Mouse (Mus musculus) left cerebral cortex, postnatal 25 days (tissue): ENCODE data around the gene Nosip. TPM values are rescaled to one million over a fixed set of nuclear protein-coding genes. Genes with fewer than 3 reads are reported as not detected.
"Not testable (repeated sequence)": the region's sequence is repeated elsewhere in the genome, so short reads cannot be mapped to it uniquely, and the experiment has no call there.

ENCODE experiments used
- DNase-seq, 2 experiments: peaks; one replicate each; pipeline ENCODE4 v3.0.0; 2022; ENCODE audit warnings: low spot score in 2 of 2, mixed read lengths in 1 of 2
- intact Hi-C: fragments of 180-260 bp; cut with DNase I; formaldehyde crosslinking; loops from one replicate; pipeline ENCODE4 v1.15.1; 2025
- total RNA-seq, 2 experiments: library from RNA; stranded (reverse); gene quantifications; 2 replicates each; pipeline ENCODE4 v1.2.3; 2021

Nosip gene
- total RNA-seq, 2 experiments from 2014 or later, result 48.5 to 53.0 TPM

DNA sequence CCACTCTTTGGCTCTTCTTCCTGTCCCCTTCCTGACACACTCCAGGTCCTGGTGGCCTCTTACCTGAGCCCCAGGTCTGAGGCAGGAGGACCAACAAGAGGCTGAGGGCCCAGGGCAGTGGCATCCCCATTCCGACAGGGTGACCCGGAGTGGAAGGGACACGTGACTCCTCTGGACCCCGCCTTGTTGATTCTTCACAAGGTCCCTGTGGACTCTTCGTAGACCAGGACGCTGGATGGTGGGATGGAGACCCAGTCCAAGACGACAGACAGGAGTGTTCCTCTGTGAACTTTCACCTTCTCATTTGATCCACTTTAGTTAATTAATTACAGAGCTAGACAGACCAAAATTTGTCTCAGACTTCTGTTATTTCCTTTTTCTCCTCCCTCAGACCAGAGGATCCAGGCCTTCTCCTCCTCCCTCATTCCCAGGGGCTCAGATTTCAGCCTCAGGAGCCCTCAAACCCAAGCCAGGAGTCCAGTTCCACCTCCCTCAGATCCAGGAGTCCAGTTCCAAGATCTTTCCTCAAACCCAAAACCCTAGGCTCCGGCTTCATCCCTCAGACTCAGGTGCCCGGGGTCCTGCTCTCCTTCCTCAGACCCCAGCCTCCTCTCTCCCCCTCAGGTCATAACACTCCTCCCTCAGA is 40.8 kb downstream of the Nosip start:
- no peak for DNase-seq
- intact Hi-C loops, result no loop called here

DNA sequence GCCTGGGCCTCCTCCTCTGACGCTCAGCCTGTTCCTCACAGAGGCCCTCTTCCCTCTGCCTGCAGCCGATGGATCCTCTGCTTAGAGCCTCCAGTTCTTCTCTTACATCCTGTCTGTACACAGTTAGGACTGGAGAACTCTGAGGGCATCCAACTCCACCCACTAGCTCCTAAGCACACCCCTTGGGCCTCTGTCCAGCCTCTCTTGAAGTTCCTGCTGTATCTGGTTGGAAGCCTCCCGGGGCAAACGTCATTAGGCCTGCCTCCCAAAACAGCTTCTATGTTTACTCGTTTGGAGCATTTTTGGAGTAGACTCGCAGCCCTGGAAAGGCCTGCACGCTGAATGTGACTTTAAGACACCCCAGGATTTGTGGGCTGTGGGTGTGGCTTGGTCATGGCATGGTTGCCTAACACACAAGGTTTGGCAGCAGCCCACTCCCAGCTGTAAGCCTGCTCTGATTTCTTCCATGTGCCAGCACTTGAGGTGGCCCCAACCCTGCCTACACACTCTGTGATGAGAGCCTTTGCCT is 41.5 kb downstream of the Nosip start, which contains the start of gene Fcgrt:
TSS of gene Fcgrt (minus strand) at position 200 of the 529 bp plus-strand sequence.
- intact Hi-C loops, result no loop called here
- DNase-seq, result peak; percentile 41 to 59

DNA sequence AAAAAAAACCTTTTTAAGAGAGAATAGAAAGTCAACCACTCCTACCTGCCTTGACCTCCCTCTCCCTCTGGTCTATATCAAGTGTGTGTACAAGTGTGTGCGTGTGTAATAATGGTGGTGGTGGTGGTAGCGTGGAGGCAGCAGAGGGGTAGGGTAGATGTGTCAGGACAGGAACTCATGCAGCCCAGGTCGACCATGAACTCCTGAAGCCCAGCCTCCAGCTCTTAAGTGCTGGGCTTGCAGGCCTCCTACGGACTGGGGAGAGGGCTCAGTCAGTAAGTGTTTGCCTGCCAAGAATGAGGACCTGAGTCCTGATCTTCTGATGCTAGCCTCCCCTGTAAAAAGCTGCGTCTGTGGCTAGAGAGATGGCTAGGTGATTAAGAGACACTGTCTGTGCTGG is 42.7 kb downstream of the Nosip start:
- intact Hi-C loops, result no loop called here
- no peak for DNase-seq

DNA sequence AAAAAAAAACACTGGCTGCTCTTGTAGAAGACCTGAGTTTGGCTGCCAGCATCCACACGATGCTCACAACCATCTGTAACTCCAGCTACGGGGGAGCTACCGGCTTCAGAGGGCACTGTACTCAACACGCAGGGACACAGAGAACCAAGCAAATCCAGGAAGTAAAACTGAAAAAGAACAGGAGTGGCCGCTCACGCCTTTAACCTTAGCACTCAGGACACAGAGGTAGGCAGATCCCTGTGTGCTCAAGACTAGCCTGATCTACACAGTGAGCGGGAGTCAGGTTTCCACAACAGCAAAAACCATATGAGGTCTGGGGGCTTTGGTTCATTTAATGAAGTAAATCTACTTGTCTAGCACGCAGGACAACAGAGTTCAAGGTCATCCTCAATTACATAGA is 43.3 kb downstream of the Nosip start:
- DNase-seq, result no peak
- intact Hi-C loops, result no loop called here

DNA sequence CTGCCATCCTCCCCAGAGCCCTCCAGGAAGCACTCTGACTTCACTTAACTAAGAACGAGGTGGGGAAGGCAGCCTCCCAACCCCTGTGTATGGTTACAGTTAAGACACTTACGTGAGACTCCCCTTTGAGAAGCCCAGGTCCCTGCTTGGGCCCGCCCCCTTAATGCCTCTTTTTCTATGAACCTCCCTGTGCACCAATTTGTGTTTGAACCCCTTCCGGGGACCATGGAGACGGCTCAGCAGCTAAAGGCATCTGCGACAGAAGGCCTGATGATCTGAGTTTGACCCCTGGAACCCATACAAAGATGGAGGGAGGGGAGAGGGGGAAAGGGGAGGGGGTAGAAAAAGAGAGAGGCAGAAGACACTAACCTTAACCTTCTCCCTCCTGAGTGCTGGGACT is 44.2 kb downstream of the Nosip start:
- intact Hi-C loops, result no loop called here
- no peak for DNase-seq

DNA sequence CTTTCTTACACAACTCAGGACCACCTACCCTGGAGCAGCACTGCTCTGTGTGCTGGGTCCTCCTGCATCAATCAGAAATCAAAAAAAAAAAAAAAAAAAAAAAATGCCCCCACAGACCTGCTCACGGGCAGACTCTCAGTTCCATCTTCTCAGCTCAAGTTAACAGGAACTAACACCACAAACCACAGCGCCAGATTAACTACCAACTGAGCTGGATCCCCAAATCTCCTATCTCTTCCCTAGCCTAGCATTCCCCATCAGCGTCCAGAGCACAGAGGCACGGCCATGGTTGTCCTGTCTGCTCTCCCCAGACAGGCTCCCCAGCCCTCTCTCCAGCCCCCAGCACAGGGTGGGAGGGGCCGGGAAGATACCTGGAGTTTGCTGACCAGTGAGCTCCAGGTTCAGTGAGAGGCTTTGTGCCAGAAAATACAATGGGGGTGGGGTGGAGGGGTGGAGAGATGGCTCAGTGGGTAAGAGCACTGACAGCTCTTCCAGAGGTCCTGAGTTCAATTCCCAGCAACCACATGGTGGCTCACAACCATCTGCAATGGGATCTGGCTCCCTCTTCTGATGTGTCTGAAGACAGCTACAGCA is 44.9 kb downstream of the Nosip start:
- DNase-seq, result no peak
- intact Hi-C loops, result no loop called here

DNA sequence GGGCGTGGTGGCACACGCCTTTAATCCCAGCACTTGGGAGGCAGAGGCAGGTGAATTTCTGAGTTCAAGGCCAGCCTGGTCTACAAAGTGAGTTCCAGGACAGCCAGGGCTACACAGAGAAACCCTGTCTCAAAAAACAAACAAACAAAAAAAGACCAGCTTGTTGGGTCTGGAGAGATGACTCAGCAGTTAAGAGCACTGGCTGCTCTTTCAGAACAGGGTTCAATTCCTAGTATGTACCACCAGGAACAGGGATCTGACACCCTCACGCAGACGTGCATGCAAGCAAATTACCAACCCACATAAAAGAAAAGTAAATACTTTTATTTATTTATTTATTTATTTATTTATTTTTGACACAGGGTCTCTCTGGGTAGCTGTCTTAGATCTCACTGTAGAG is 47.9 kb downstream of the Nosip start:
- DNase-seq, result not testable (repeated sequence)

DNA sequence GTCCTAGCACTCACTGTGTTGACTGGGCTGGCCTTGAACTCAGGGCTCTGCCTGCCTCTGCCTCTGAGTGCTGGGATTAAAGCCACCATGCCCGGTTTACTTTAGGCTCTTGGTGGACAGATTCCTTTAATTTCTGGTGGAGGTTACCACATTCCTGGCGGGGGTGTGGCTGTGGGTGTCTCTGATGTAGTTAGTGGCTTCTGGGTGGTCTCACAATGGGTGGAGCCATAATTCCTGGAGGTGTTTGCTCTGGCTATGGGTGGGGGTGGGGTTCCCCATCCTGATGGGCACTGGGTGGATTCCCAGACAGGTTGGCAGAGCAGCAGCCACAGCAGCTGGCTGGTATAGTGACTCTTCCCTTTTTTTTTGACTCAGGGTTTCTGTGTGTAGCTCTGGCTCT is 49.7 kb downstream of the Nosip start:
- intact Hi-C loops, result no loop called here
- no peak for DNase-seq

More for the DNA sequence above, 47.9 kb downstream of the Nosip start:
- intact Hi-C loops, result not testable (repeated sequence)

DNA sequence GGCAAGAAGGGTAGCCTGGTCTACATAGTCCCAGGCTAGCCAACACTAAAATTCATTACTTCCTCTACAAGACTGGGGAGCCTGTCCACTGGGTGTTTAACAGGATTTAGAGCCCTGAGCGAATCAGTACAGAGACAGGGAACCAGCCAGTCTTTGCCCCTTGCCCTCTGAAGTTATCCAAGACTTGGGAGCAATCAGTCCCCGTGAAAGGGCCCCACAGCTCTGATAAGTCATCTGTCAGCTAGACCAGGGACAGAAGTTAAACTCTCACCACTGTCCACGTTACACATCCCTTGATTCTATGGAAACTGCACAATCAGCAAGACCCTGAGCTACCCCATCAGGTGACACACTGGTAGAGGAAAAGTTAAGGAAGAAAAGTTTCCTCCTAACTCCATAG is 50.3 kb downstream of the Nosip start:
- intact Hi-C loops, result no loop called here
- DNase-seq, result no peak

DNA sequence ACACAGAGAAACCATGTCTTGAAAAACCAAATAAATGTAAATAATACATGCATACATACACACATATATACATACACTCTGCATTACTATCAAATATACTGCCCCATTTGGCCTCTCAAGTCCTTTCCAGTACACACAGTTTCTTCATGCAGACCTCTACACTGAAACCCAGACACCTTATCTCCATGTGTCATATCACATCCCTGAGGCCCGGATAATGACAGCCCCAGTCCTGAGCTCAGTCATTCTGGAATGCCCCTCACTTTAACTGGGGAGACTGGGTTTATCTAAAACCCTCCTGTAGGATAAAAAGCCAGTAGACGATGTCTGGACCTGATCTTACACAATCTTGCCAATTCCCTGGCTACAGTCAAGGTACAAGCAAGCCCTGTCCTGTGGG is 51.2 kb downstream of the Nosip start:
- intact Hi-C loops, result no loop called here
- no peak for DNase-seq

DNA sequence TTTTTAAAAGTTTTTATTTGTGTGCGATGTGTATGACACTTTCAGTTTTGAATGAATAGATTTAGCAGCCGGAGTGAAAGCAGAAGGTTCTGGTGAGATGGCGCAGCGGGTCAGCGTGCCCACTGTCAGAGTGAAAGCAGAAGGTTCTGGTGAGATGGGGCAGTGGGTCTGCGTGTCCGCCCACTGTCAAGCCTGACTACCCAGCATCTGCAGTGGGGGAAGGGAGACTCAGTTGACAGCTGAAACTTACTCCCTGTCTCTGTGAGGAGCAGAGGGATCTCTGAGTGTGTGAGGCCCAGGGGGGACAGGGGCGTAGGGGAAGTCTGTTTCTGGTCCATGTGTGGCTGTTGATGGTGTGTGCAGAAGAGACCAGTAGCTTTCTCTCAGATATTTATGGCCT is 55.3 kb downstream of the Nosip start:
- DNase-seq, result no peak
- intact Hi-C loops, result no loop called here

DNA sequence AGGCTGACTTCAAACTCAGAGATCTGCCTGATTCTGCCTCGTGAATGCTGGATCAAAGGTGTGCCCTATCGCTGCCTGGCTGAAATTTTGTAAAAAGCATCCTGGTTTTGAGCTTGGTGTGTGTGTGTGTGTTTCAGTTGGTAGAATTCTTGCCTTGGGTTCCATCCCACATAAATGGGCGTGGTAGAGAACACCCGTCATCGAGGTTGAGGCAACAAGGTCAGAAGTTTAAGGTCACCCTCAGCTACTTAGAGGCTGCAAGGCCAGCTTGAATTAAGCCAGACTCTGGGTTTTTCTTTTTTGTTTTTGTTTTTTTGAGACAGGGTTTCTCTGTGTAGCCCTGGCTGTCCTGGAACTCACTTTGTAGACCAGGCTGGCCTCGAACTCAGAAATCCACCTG is 56.1 kb downstream of the Nosip start:
- intact Hi-C loops, result no loop called here
- DNase-seq, result no peak

DNA sequence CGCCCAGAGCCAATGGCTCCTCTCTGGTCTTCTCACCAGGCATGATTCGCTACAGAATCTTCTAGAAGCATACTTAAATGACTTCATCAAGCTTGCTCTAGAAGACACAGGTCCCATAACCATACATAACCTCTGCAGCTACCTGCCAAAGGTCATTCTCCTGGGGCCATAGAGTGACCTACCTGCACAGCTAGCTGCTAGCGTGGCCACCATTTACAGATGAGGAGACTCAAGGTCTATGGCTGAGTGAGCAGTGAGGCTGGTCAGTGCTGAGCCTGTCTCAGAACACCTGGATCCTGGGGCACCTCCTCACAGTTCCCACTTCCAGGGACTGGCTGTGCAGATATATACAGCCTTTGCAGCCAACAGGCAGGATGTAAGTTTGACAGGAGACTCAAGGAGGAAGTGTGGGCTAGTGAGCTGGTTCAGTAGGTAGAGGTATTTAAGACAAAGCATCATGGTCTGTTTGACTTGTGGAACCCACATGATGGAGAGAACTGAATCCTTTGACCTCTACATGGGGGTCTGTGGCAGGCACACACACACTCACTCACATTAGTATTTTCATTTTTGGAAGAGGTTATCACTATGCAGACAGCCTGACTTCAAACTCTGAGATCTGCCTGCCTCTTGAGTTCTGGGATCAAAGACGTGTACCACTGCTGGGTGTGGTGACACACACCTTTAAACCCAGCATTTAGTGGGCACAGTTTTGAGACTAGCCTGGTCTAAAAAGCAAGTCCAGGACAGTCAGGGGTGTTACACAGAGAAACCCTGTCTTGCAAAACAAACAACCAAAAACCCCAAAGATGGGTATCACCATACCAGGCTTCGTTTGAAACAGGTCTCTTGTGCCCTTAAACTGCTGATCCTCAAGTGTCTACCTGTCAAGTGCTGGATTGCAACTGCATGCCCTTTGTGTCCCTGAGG is 57.8 kb downstream of the Nosip start:
- intact Hi-C loops, result no loop called here

DNA sequence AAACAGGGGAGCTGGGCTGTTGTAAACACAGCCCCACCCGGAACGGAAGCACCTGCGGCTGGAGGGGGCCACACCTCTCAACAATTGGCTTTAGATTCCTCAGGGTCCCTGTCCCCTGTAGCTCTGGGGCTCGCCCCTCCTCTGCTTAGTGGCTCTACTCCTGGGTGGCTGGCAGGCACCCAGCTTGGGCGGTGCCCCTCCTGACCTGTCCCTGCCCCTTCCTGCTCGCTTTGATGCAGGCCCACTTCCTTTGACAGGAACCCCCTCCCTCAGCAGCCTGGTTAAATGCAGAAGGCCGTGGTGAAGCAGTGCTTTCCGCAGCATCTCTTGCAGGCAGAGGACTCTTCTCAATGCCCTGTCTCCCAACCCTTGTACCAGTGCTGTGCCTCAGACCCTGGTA is 59.2 kb downstream of the Nosip start:
- intact Hi-C loops, result no loop called here
- no peak for DNase-seq

More for the DNA sequence above, 57.8 kb downstream of the Nosip start:
- no peak for DNase-seq

DNA sequence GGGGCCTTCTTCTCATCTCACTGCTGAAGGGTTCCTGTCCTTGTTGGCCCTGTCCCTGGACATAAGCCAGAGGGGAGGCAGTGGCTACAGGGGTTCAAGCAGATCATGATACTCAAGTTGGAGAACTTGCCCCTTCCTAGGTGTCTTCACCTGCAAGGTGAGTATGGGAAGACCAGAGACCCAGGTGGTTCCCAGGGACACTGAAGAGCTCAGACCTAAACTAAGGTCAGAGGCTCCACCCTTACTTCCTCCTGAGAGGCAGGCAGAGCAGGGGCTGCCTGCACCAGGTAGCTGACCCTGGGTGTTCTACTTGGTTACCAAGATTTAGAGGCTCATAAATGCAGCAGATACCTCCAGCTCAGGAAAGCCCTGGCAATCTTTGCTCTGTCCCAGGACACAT is 59.7 kb downstream of the Nosip start:
- intact Hi-C loops, result no loop called here
- DNase-seq, result no peak

DNA sequence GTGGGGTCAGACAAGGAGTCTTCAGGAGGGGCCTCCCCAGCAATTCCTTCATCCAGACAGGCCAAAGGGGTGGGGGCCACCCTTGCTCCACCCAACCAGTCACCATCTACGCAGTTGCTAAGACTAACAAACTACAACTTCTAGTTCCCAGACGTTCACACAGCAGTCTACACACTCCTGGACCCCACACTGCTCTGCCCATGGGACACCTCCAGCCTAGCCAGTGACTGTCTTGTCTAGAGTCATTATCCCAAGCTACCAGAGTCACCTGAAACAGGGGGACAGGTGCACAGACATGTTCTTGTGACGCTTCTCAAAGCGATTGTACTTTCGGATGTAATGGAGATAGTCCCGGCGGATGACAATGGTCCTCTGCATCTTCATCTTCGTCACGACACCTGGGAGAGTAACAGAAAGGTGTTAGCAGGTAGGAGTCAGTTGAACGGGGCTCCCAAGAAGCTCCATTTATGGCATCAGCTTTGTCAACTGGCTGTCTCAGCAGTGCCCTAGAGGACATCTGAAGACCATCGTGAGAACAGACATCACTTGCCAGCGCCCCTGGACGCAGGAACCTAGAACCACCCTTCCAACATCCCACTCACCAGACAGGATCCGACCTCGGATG is 60.4 kb downstream of the Nosip start:
- intact Hi-C loops, result no loop called here
- no peak for DNase-seq

DNA sequence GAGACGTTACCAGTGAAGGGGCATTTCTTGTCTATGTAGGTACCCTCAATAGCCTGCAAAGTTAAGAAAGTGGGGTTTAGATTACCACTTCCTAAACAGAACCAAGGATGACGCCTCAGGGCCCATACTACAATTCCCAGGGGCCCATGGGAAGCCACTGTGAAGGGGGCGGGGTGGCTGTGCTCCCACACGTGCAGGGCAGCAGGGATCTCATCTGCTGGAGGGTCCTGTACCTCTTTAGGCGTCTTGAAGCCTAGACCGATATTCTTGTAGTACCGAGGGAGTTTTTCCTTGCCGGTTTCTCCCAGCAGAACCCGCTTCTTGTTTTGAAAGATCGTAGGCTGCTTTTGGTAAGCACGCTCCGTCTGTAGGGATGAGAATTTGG is 60.9 kb downstream of the Nosip start:
- intact Hi-C loops, result no loop called here
- no peak for DNase-seq

DNA sequence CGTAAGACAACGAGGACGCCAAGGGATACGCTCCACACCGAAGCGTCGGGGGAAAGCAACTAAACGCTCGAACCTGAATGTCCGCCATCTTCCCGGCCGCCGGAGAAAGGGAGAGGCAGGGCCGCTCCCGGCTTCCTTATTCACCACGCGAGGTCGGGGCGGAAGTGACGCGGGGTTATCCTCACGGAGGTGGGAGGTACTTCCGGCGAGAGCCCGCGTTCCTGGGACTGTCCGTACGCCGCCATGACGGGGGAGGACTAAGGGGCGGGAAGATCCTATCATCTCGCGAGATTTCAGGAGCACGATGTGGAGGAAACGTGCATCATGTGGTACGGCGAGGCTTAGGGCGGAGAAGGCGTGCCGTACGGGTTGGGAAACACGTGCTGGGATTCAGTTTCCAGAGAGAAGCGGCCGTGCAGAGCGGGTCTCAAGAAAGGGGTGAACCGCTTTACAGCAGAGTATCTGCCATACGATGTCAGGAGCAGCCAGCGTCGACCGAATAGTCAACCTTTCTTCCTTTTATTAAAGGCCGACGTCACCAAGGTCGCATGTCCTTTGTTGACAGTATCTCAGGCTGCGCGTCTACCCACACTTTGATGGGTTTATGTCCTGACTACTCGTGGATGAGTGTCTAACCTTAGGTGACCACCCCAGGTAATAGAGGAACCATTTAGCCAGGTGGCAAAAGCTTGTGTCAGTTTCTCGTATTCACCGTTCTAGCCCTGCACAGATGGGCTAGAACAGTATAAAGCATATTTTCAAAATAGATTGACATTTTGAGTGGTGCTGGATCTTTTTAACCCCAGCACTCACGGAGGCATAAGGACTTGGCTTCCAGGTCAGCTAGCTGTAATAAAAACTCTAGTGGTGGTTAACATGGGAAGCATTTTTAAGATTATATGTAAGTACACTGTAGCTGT is 62.3 kb downstream of the Nosip start, which contains the start of gene Rps11:
TSS of gene Rps11 (minus strand) at position 216 of the 920 bp plus-strand sequence.
- DNase-seq, result peak; percentile 99
- intact Hi-C loops, result no loop called here

DNA sequence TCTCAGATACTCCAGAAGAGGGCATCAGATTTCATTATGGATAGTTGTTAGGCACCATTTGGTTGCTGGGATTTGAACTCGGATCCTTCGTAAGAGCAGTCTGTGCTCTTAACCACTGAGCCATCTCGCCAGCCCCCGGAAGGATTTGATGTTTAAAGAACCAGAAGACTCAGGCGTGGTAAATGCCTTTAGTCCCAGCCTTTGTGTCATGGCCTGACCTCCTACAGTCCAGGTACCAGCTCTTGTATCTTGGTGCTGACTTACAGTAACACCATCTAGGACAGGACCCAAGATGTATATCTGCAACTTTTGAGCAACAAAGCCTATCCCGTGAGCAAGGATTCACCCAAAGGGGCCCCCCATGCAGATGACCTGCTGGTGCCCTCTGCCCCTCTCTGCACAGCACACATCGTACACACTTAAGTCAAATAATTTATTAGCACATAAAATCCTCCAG is 62.9 kb downstream of the Nosip start:
- no peak for DNase-seq
- intact Hi-C loops, result no loop called here
